Mouse (Mus musculus) forebrain, embryonic 14.5 days (tissue): ENCODE data around the gene 1700017D01Rik. TPM values are rescaled to one million over a fixed set of nuclear protein-coding genes. Genes with fewer than 3 reads are reported as not detected.
"Not testable (repeated sequence)": the region's sequence is repeated elsewhere in the genome, so short reads cannot be mapped to it uniquely, and the experiment has no call there.

Experiments
- ATAC-seq: fragments of 200-750 bp; cut with Nextera tagmentation; 2 replicates; pipeline ENCODE4 v1.8.0; 2017; ENCODE audit warnings: mild to moderate bottlenecking, moderate library complexity
- DNase-seq: peaks from one replicate; pipeline ENCODE4 v3.0.0-alpha.2; 2015; ENCODE audit warnings: low spot score
- H3K27ac ChIP-seq: fragments of 300-500 bp; sonication (generic); 2 replicates; pipeline ENCODE4 v1.5.1; 2014; ENCODE audit warnings: low read depth, mild to moderate bottlenecking, control low read depth, low read length, moderate library complexity
- H3K27me3 ChIP-seq: fragments of 300-500 bp; sonication (generic); replicated peaks from 2 replicates; pipeline ENCODE4 v1.6.1; 2014; ENCODE audit warnings: low read length, control low read depth, mixed read lengths; ENCODE audit not compliant: control insufficient read depth, insufficient read depth
- H3K36me3 ChIP-seq: fragments of 300-500 bp; sonication (generic); 2 replicates; pipeline ENCODE4 v1.6.1; 2014; ENCODE audit warnings: low read length, control low read depth; ENCODE audit not compliant: control insufficient read depth, insufficient read depth
- H3K4me1 ChIP-seq: fragments of 300-500 bp; sonication (generic); 2 replicates; pipeline ENCODE4 v1.6.1; 2014; ENCODE audit warnings: antibody characterized with exemption, low read length, control low read depth; ENCODE audit not compliant: control insufficient read depth, insufficient read depth
- H3K4me2 ChIP-seq: fragments of 300-500 bp; sonication (generic); 2 replicates; pipeline ENCODE4 v1.6.1; 2014; ENCODE audit warnings: mild to moderate bottlenecking, control low read depth, low read length
- H3K4me3 ChIP-seq: fragments of 300-500 bp; sonication (generic); 2 replicates; pipeline ENCODE4 v1.5.1; 2014; ENCODE audit warnings: low read depth, low read length, control low read depth
- H3K9ac ChIP-seq: fragments of 300-500 bp; sonication (generic); 2 replicates; pipeline ENCODE4 v1.6.1; 2014; ENCODE audit warnings: mild to moderate bottlenecking, low read length, control low read depth, moderate library complexity
- H3K9me3 ChIP-seq: fragments of 300-500 bp; sonication (generic); replicated peaks from 2 replicates; pipeline ENCODE4 v1.6.1; 2016; ENCODE audit warnings: low read length, control low read depth, mixed read lengths; ENCODE audit not compliant: control insufficient read depth
- WGBS: fragments of 180-500 bp; shearing (Covaris S2); extraction: QIAGEN DNeasy Blood & Tissue Kit; methylation state at CpG from one replicate; pipeline ENCODE4 v1.1.7; 2014; 5-methylcytosine and 5-hydroxymethylcytosine counted together
- polyA plus RNA-seq: library from polyadenylated mRNA; unstranded; fragments of >200 nt; fragmentation: Nextera tagmentation; extraction: Ambion mirVana; gene quantifications from 2 replicates; pipeline ENCODE4 v1.2.1, GENCODE M21; 2014

The 1700017D01Rik gene
- not detected in 2 replicates for polyA plus RNA-seq

- 85% methylated on average over 8 of the region's 8 CpGs for WGBS
- H3K27ac ChIP-seq, ATAC-seq, DNase-seq, H3K27me3 ChIP-seq, H3K9me3 ChIP-seq, H3K36me3 ChIP-seq, H3K4me3 ChIP-seq, H3K4me2 ChIP-seq, H3K9ac ChIP-seq, H3K4me1 ChIP-seq: not testable (repeated sequence)
Observed at GRCm38 (mm10) chr19:11130776-11131175, at the start of gene 1700017D01Rik. TSS of gene 1700017D01Rik (minus strand) at chr19:11130876.

- H3K9ac ChIP-seq, result no peak overlapping the region
- no peaks in the 10 kb centered on the region for H3K4me1 ChIP-seq
- H3K27me3 ChIP-seq, result no peaks in the 10 kb centered on the region
- no peaks in the 10 kb centered on the region for H3K36me3 ChIP-seq
- ATAC-seq (no peak), DNase-seq (no peak)
- H3K9me3 ChIP-seq, result no peaks in the 10 kb centered on the region
- no peak overlapping the region for H3K27ac ChIP-seq
- H3K4me2 ChIP-seq, result no peak overlapping the region
- no peak overlapping the region for H3K4me3 ChIP-seq
- WGBS, result 53% methylated on average over 2 of the region's 2 CpGs
Observed at GRCm38 (mm10) chr19:11177464-11177863, 46.8 kb upstream of the 1700017D01Rik start.

GRCm38 (mm10) chr19:11165172-11165571 lies 34.5 kb upstream of the 1700017D01Rik start, which contains the start of gene 1700025F22Rik:
TSS of gene 1700025F22Rik (minus strand) at chr19:11165320.
- H3K4me3 ChIP-seq, result no peak within 1 kb of the TSS
- H3K9me3 ChIP-seq, result no peaks in the 10 kb centered on the region
- DNase-seq (no peak), ATAC-seq (no peak)
- H3K27me3 ChIP-seq, result no peaks in the 10 kb centered on the region
- WGBS, result 31% methylated on average over 10 of the region's 10 CpGs
- no peak within 1 kb of the TSS for H3K9ac ChIP-seq
- H3K36me3 ChIP-seq, result no peaks in the 10 kb centered on the region
- H3K4me1 ChIP-seq, result no peaks in the 10 kb centered on the region
- H3K27ac ChIP-seq, result no peak within 1 kb of the TSS
- H3K4me2 ChIP-seq, result no peak within 1 kb of the TSS

GRCm38 (mm10) chr19:11157890-11158289 lies 27.2 kb upstream of the 1700017D01Rik start:
- not testable (repeated sequence) for H3K4me1 ChIP-seq, H3K9me3 ChIP-seq, H3K27me3 ChIP-seq, H3K4me3 ChIP-seq, H3K4me2 ChIP-seq, ATAC-seq, H3K36me3 ChIP-seq, DNase-seq, H3K27ac ChIP-seq, H3K9ac ChIP-seq
- 87% methylated on average over 6 of the region's 6 CpGs for WGBS

- DNase-seq (no peak), ATAC-seq (no peak)
- Histone ChIP-seq H3K9ac (no peak overlapping the region), H3K4me1 (no peaks in the 10 kb centered on the region), H3K27me3 (no peaks in the 10 kb centered on the region), H3K9me3 (no peaks in the 10 kb centered on the region), H3K27ac (no peak overlapping the region), H3K36me3 (no peaks in the 10 kb centered on the region), H3K4me3 (no peak overlapping the region), H3K4me2 (no peak overlapping the region)
- 79% methylated on average over 4 of the region's 4 CpGs for WGBS
Observed at GRCm38 (mm10) chr19:11135336-11135735, 4.7 kb upstream of the 1700017D01Rik start.

- Histone ChIP-seq H3K27ac (no peak overlapping the region), H3K4me2 (no peak overlapping the region), H3K4me1 (no peaks in the 10 kb centered on the region), H3K9ac (no peak overlapping the region), H3K27me3 (no peaks in the 10 kb centered on the region), H3K9me3 (no peaks in the 10 kb centered on the region), H3K4me3 (no peak overlapping the region), H3K36me3 (no peaks in the 10 kb centered on the region)
- 85% methylated on average over 2 of the region's 2 CpGs for WGBS
- DNase-seq, result no peak
- no peak for ATAC-seq
Observed at GRCm38 (mm10) chr19:11134852-11135251, 4.2 kb upstream of the 1700017D01Rik start.

- Histone ChIP-seq H3K9ac (no peak overlapping the region), H3K27ac (no peak overlapping the region), H3K4me1 (no peaks in the 10 kb centered on the region), H3K27me3 (no peaks in the 10 kb centered on the region), H3K4me2 (no peak overlapping the region), H3K36me3 (no peaks in the 10 kb centered on the region), H3K4me3 (no peak overlapping the region), H3K9me3 (peaks cover 7% of the 10 kb centered on the region; the same call in 1 of the 2 replicates)
- no peak for DNase-seq
- 83% methylated on average over 1 of the region's 1 CpGs for WGBS
- no peak for ATAC-seq
Observed at GRCm38 (mm10) chr19:11129702-11130101, 974 bp downstream of the 1700017D01Rik start.

- peak overlapping the region; percentile 43 for H3K4me2 ChIP-seq
- not testable (repeated sequence) for H3K9me3 ChIP-seq, H3K27me3 ChIP-seq, H3K4me1 ChIP-seq, H3K36me3 ChIP-seq, H3K27ac ChIP-seq, DNase-seq
- 3% methylated on average over 5 of the region's 38 CpGs for WGBS
- H3K4me3 ChIP-seq, result peak overlapping the region; percentile 33
- peak; percentile 99 for ATAC-seq
- 0 out of 2 replicates have a peak overlapping the region, but pooled peaks have one; percentile 17 for H3K9ac ChIP-seq
Observed at GRCm38 (mm10) chr19:11121016-11121420, 9.7 kb downstream of the 1700017D01Rik start.

GRCm38 (mm10) chr19:11119338-11119737 lies 11.3 kb downstream of the 1700017D01Rik start:
- 84% methylated on average over 2 of the region's 2 CpGs for WGBS
- Histone ChIP-seq H3K36me3 (no peaks in the 10 kb centered on the region), H3K27me3 (no peaks in the 10 kb centered on the region), H3K27ac (no peak overlapping the region), H3K9me3 (no peaks in the 10 kb centered on the region), H3K4me2 (no peak overlapping the region), H3K4me3 (no peak overlapping the region), H3K9ac (no peak overlapping the region), H3K4me1 (no peaks in the 10 kb centered on the region)
- DNase-seq (no peak), ATAC-seq (no peak)
